Mouse (Mus musculus): ENCODE measurements around the gene Noct. TPM values are rescaled to one million over a fixed set of nuclear protein-coding genes. Genes with fewer than 3 reads are reported as not detected.

The Noct gene
- polyA plus RNA-seq, 1 experiment from 2014 or later, result 21.5 TPM

DNA sequence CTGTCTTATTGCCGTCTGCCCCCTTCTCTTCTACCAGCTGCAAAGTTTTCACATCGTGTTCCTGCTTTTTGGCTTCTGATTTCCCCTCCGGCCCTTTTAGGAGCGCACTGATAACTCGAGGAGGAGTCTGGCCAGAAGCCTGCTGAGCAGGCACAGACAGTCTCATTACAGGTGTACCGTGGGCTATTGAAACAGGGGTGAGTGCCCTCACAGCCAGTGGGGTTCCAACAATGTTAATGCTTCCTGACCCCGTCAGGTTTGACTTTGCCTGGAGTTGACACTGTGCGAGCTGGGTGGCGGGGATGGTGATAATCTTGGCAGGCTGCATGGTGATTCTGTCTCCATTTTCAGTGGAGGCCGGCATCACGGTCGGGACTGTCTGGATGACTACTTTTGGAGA is 32.2 kb downstream of the Noct start:
- Histone ChIP-seq H3K27ac (replicated peaks) (no peak overlapping the region), H3K4me1 (replicated peaks) (no peaks in the 10 kb centered on the region), H3K27me3 (no peaks in the 10 kb centered on the region), H3K9ac (no peak overlapping the region), H3K4me3 (no peak overlapping the region), H3K9me3 (no peaks in the 10 kb centered on the region), H3K4me2 (no peak overlapping the region), H3K36me3 (peaks cover 91% of the 10 kb centered on the region)
- 90% methylated on average over 12 of the region's 12 CpGs for WGBS
- no peak for ATAC-seq (ENCODE audit: low read depth)

DNA sequence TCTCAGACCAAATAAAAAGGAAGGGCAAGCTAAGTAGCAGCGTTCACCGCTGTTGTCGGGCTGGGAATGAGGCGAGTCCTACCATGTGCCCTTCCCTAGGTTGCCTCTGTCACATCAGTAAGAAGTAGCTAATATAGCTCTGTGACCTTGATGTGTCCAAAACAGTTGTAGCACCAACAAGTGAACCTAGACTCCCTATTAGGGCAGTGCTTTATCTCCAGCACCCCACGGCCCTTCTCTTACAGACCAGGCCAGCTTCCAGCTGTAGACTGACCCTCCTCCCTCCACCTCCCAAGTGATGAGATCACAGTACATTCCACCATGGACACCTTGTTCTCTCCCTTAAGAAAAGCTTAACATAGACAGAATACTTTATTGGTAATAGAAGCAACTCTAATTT is 33.8 kb downstream of the Noct start:
- no peak for ATAC-seq (ENCODE audit: low read depth)
- Histone ChIP-seq H3K4me1 (replicated peaks) (no peaks in the 10 kb centered on the region), H3K36me3 (peaks cover 89% of the 10 kb centered on the region), H3K9me3 (no peaks in the 10 kb centered on the region), H3K27me3 (no peaks in the 10 kb centered on the region), H3K4me2 (no peak overlapping the region), H3K27ac (replicated peaks) (no peak overlapping the region), H3K9ac (no peak overlapping the region), H3K4me3 (no peak overlapping the region)
- 93% methylated on average over 5 of the region's 5 CpGs for WGBS

DNA sequence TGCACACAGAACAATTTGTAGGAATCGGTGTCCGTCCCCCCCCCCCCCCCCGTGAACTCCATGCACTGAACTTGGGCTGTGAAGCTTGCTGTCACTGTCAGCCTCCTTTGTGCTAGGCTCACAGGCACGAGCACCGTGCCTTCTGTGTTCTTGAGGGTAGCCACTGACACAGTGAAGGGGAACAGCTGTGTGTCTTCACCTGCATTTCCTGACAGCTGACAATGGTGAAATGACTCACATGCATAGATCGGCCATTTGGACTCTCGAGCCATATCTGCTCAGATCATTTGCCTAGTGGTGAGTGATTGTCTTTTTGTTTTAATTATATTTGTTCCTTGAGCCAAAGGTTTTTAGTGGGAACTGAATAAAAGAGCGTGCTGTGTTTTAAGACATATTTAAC is 38.7 kb downstream of the Noct start:
- no peak for ATAC-seq (ENCODE audit: low read depth)
- Histone ChIP-seq H3K27ac (replicated peaks) (no peak overlapping the region), H3K4me2 (no peak overlapping the region), H3K9ac (no peak overlapping the region), H3K4me3 (no peak overlapping the region), H3K27me3 (no peaks in the 10 kb centered on the region), H3K9me3 (no peaks in the 10 kb centered on the region), H3K36me3 (peaks cover 75% of the 10 kb centered on the region), H3K4me1 (replicated peaks) (no peaks in the 10 kb centered on the region)
- WGBS, result 84% methylated on average over 8 of the region's 8 CpGs

DNA sequence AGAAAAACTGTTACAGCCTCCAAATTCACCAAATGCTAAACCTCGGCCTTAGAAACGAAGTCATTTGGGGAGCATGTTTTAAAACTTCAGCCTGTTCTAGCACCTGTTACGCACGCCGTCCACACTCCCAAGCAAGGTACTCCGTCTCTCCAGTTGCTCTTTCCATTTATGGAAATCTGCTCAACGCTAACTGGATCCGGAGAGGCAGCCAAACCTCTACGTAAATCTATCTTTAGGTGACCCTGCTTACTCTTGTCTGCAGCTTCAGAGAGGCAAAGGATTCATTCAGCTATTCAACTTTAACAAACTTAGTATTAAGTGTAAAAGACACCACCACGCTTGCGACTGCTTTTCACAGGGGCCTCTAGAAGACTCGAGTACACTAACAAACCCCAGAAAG is 44.2 kb downstream of the Noct start:
- no peaks in the 10 kb centered on the region for H3K4me1 ChIP-seq (replicated peaks)
- H3K36me3 ChIP-seq, result peaks cover 27% of the 10 kb centered on the region
- H3K9me3 ChIP-seq, result no peaks in the 10 kb centered on the region
- H3K9ac ChIP-seq, result no peak overlapping the region
- H3K4me3 ChIP-seq, result no peak overlapping the region
- H3K27me3 ChIP-seq, result no peaks in the 10 kb centered on the region
- H3K4me2 ChIP-seq, result no peak overlapping the region
- no peak for ATAC-seq (ENCODE audit: low read depth)
- no peak overlapping the region for H3K27ac ChIP-seq (replicated peaks)
- WGBS, result 90% methylated on average over 12 of the region's 12 CpGs

DNA sequence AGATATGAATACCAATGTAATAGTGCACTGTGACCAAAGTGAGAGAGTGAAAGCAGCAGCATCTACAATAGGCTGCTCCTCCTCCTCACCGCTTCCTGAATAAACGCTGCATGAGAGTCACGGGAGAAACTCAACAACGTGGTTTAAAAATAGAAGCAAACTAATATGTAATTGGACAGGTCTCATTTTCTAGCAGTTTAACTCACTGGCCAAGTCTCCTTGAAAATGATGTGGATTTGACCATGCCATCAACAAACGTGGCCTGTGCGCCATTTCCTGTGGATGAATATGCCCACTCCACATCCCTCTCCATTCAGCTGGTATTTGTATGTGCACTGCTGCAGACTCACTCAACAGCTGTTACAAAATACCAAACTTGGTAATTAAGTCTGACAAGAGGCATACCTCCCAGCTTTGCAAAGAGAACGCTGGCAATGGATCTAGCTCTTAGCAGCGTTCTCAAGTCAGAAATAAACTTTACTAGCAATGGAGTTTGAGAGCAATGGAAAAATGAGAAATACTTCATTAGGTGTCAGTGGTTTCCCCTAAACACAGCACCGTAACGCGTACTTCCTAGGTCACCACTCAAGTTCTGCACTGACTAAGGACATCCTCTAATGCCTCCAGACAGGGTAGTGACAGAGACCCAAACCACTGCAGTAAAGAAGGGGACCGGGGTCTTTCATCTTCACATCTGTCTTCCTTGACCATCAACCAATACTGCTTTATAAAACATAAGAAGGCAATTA is 46.0 kb downstream of the Noct start:
- H3K27me3 ChIP-seq, result no peaks in the 10 kb centered on the region
- H3K27ac ChIP-seq (replicated peaks), result no peak overlapping the region
- no peaks in the 10 kb centered on the region for H3K9me3 ChIP-seq
- peaks cover 6% of the 10 kb centered on the region for H3K4me1 ChIP-seq (replicated peaks)
- no peak overlapping the region for H3K4me2 ChIP-seq
- no peak overlapping the region for H3K9ac ChIP-seq
- no peak overlapping the region for H3K4me3 ChIP-seq
- H3K36me3 ChIP-seq, result peaks cover 10% of the 10 kb centered on the region
- WGBS, result 91% methylated on average over 12 of the region's 12 CpGs
- ATAC-seq (ENCODE audit: low read depth), result no peak

DNA sequence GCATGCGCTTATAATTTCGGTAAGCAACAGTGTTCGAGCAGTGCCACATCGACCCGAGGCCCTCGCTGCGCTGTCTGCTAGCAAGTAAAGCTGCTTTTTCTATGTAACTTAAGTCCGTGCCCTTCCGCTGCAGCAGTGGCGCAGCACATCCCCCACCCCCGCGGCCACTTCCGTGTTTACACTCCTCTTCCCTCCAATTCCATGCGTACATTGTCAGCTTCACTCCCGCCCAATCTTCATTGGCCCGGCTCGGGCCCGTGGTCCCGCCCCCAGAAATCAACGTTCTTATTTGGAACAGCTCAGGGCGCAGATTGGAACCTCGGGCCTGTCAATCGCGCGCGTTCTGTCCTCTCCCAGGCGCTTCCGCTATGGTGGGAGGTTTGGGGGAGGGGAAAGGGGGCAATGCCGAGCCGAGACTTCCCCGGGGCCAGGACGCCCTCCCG is 51.7 kb downstream of the Noct start:
- Histone ChIP-seq H3K36me3 (no peaks in the 10 kb centered on the region), H3K4me2 (peak overlapping the region; percentile 79), H3K27ac (replicated peaks) (peak overlapping the region; percentile 96), H3K27me3 (no peaks in the 10 kb centered on the region), H3K9ac (peak overlapping the region; percentile 91), H3K4me1 (replicated peaks) (peaks cover 21% of the 10 kb centered on the region), H3K4me3 (peak overlapping the region; percentile 99), H3K9me3 (no peaks in the 10 kb centered on the region)
- ATAC-seq (ENCODE audit: low read depth), result peak; percentile 98
- WGBS, result under 1% methylated on average over 33 of the region's 33 CpGs

DNA sequence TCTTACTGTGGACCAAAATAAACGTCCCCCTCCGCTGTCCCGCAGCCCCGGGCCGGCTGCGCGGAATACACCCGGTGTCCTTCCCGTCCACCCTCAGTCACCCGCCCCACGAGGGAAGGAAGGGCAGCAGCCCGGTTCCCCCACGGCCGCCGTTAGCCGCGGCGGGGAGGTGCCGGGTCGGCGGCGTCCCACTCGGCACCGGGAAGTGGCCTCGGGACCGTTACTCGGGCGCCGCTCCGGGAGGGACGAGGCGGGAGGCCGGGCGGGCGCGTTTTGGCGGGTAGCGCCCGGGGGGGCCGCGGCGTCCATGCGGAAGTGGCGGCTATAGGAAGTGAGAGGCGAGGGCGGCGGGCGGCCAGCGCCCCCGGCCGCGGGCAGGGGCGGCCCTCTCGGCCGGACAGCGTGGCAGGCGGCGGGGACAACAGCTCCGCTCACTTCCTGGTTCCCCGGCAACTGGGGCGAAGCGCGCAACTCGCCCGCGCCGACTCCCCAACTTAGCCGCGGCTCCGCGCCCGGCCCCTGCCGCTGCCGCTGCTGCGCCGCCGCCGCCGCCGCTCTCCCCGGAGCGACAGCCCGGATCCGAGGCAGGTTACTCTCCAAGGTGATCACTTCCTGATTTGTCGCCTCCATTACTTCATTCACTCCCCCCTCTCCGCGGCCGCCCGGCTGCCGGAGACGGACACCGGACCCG is 52.3 kb downstream of the Noct start:
- H3K9ac ChIP-seq, result peak overlapping the region; percentile 91
- H3K4me2 ChIP-seq, result peak overlapping the region; percentile 79
- peak overlapping the region; percentile 96 for H3K27ac ChIP-seq (replicated peaks)
- no peaks in the 10 kb centered on the region for H3K9me3 ChIP-seq
- no peaks in the 10 kb centered on the region for H3K36me3 ChIP-seq
- H3K4me3 ChIP-seq, result peak overlapping the region; percentile 99
- peak; percentile 72 for ATAC-seq (ENCODE audit: low read depth)
- H3K4me1 ChIP-seq (replicated peaks), result peaks cover 21% of the 10 kb centered on the region
- WGBS, result under 1% methylated on average over 81 of the region's 93 CpGs
- no peaks in the 10 kb centered on the region for H3K27me3 ChIP-seq

DNA sequence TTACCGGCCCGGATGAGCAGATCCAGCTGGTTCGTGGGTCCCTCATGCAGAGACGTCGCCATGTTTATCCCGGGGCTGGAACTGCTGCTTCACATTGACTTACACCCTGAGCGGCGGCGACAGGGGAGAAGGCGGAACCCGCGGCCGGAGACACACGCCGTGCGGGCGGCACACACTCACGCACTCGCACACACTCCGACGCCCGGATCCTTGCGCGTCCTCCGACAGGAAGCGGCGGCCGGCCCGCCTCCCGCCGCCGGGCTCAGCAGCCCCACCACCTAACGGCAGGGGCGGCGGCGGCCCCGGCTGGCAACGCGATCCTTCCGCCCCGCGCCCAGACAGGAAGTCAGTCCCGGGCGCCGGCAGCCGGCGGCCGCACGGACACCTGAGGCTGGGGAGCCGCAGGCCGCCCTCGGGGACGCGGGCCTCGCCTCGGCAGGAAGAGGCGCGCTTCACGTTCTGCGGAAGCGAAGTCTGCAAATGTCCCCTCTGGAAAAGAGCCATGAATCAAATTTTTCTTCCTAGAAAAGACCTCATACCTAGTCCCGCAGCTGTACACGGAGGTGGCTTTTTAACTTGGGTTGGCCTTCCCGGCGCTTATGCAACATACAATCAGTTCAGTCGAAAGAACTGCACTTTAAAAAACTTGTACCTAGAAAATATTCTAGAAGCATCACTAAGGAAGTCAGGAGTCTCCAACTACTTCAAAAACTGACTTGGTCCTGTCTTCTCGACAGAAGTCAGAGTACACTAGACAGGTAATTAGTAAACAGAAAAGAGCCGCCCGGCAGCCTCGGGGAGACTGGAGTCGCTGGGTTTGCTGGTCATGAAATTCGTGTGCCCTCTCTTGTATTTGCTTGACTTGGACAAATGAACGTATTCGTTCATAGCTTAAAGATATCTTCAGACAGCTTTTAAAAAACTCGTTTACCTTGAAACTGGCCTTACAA is 53.2 kb downstream of the Noct start:
- H3K36me3 ChIP-seq, result no peaks in the 10 kb centered on the region
- no peaks in the 10 kb centered on the region for H3K9me3 ChIP-seq
- peak overlapping the region; percentile 99 for H3K4me3 ChIP-seq
- peak overlapping the region; percentile 91 for H3K9ac ChIP-seq
- peak overlapping the region; percentile 79 for H3K4me2 ChIP-seq
- peak; percentile 60; the same call in 1 of the 2 replicates for ATAC-seq (ENCODE audit: low read depth)
- under 1% methylated on average over 74 of the region's 75 CpGs for WGBS
- H3K27me3 ChIP-seq, result no peaks in the 10 kb centered on the region
- peak overlapping the region; percentile 96 for H3K27ac ChIP-seq (replicated peaks)
- peaks cover 21% of the 10 kb centered on the region for H3K4me1 ChIP-seq (replicated peaks)

DNA sequence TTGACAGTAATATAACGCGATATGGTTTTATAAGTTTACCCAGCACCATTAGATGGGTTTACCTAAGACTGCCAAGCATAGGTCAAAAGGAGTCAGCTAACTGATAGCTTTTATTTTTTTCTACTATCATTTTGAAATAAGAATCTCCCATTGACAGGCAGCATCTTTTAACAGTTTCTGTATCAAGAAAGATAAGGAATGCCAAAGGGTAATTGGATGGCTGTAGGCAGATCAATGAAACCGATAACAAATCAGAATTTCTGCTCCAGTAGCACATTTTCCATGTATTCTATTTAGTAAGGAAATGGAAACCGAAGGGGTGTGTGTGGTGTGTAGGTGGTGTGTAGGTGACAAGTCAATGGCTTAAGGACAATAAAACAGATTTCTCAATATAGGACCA is 54.2 kb downstream of the Noct start:
- H3K27ac ChIP-seq (replicated peaks), result no peak overlapping the region
- no peaks in the 10 kb centered on the region for H3K36me3 ChIP-seq
- no peak overlapping the region for H3K9ac ChIP-seq
- no peak overlapping the region for H3K4me3 ChIP-seq
- WGBS, result 75% methylated on average over 4 of the region's 4 CpGs
- H3K4me1 ChIP-seq (replicated peaks), result peaks cover 21% of the 10 kb centered on the region
- no peaks in the 10 kb centered on the region for H3K27me3 ChIP-seq
- no peak for ATAC-seq (ENCODE audit: low read depth)
- no peaks in the 10 kb centered on the region for H3K9me3 ChIP-seq
- no peak overlapping the region for H3K4me2 ChIP-seq

DNA sequence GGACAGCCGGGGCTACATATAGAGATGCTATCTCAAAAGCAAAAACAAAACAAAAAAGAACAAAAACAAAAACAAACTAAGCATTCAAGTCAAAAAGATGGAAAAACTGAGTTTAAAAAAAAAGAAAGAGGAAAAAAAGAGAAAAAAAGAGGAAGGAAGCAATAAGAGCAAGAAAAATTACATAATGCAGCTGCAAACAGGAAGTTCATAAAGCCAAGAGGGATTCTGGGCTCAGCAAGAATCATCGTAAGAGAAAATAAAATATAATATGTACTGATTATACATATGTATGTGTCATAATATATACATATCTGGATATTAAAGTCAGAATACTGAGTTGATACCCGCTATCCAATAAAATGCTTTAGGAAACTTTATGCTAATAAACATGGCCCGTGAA is 57.5 kb downstream of the Noct start:
- H3K4me1 ChIP-seq (replicated peaks), result peaks cover 9% of the 10 kb centered on the region
- ATAC-seq (ENCODE audit: low read depth), result no peak
- H3K36me3 ChIP-seq, result peaks cover 10% of the 10 kb centered on the region
- no peaks in the 10 kb centered on the region for H3K9me3 ChIP-seq
- no peak overlapping the region for H3K9ac ChIP-seq
- 93% methylated on average over 4 of the region's 4 CpGs for WGBS
- no peak overlapping the region for H3K27ac ChIP-seq (replicated peaks)
- H3K27me3 ChIP-seq, result no peaks in the 10 kb centered on the region
- H3K4me3 ChIP-seq, result no peak overlapping the region
- H3K4me2 ChIP-seq, result no peak overlapping the region

DNA sequence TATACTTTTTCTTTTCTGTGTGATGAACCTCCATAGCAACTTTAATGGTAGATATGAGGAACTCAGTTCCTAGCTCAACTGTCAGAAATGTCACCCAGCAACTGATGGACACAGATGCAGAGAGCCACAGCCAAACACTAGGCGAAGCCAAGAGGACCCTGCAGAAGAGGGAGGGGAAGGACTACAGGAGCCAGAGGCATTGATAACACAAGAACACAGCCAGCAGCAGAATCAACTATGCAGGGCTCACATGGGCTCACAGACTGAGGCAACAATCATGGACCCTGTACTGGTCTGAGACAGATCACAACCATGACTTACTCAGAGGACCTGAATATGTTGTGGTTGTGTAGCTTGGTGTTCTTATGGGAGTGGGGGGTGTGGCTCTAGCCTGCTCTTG is 60.1 kb downstream of the Noct start:
- Histone ChIP-seq H3K9me3 (no peaks in the 10 kb centered on the region), H3K4me1 (replicated peaks) (no peaks in the 10 kb centered on the region), H3K27me3 (no peaks in the 10 kb centered on the region), H3K27ac (replicated peaks) (no peak overlapping the region), H3K4me3 (no peak overlapping the region), H3K36me3 (peaks cover 10% of the 10 kb centered on the region), H3K4me2 (no peak overlapping the region), H3K9ac (no peak overlapping the region)
- ATAC-seq (ENCODE audit: low read depth), result no peak
- 76% methylated on average over 1 of the region's 1 CpGs for WGBS

Data from neural tube, embryonic 13.5 days (tissue).